Comparison of ENCODE assay signal across 11 mouse cellular contexts in genomic region chr11:68285754-68286141, GRCm38 (mm10).
DNase-seq lines count a peak whose midpoint lies in the region; ATAC-seq and TF ChIP-seq lines count a peak whose summit lies in the region.
"Had no signal": no experiment of that assay in that cellular context is flagged by ENCODE, and none has a peak within 500 bp of the region (broad histone marks: within the 10 kb centered on the region; RNA-seq: fewer than 3 reads in every experiment).

No protein-coding gene starts in this region.

- H3K9me3 ChIP-seq in forebrain, embryonic 10.5 days = no peaks in the 10 kb centered on the region
- H3K9me3 ChIP-seq in forebrain, embryonic 11.5 days (ENCODE audit: control insufficient read depth, low read length) = no peaks in the 10 kb centered on the region
- H3K9me3 ChIP-seq in hindbrain, embryonic 10.5 days = no peaks in the 10 kb centered on the region
- no peaks in the 10 kb centered on the region for H3K9me3 ChIP-seq in hindbrain, embryonic 14.5 days (ENCODE audit: control insufficient read depth, low read length)
- no peaks in the 10 kb centered on the region for H3K9me3 ChIP-seq in ES-Bruce4 (replicated peaks; ENCODE audit: control insufficient read depth, insufficient read depth, low read length, poor library complexity, severe bottlenecking)

- no peaks in the 10 kb centered on the region for H3K36me3 ChIP-seq in forebrain, embryonic 10.5 days (replicated peaks)
- no peaks in the 10 kb centered on the region for H3K36me3 ChIP-seq in forebrain, embryonic 11.5 days (ENCODE audit: control insufficient read depth, insufficient read depth, low read length)
- H3K36me3 ChIP-seq in hindbrain, embryonic 10.5 days = no peaks in the 10 kb centered on the region
- H3K36me3 ChIP-seq in hindbrain, embryonic 14.5 days (replicated peaks; ENCODE audit: control insufficient read depth, insufficient read depth) = no peaks in the 10 kb centered on the region
- no peaks in the 10 kb centered on the region for H3K36me3 ChIP-seq in ES-Bruce4 (ENCODE audit: control insufficient read depth, insufficient read depth, low read length, poor library complexity, severe bottlenecking)

- H3K27me3 ChIP-seq in forebrain, embryonic 10.5 days (ENCODE audit: poor library complexity, severe bottlenecking) = peaks cover 48% of the 10 kb centered on the region
- H3K27me3 ChIP-seq in forebrain, embryonic 11.5 days (ENCODE audit: control insufficient read depth, insufficient read depth, low read length) = no peaks in the 10 kb centered on the region
- peaks cover 39% of the 10 kb centered on the region for H3K27me3 ChIP-seq in hindbrain, embryonic 10.5 days (ENCODE audit: insufficient read depth, poor library complexity, severe bottlenecking)
- 0 out of 2 replicates have a peak, but pooled peaks cover 3% of the 10 kb centered on the region for H3K27me3 ChIP-seq in hindbrain, embryonic 14.5 days (ENCODE audit: control insufficient read depth, insufficient read depth, low read length)
- H3K27me3 ChIP-seq in ES-Bruce4 (ENCODE audit: control insufficient read depth, insufficient read depth, low read length, poor library complexity, severe bottlenecking) = no peaks in the 10 kb centered on the region

- no peak for ATAC-seq in forebrain, embryonic 11.5 days (replicated peaks; ENCODE audit: low FRiP score)
- no peak for ATAC-seq in hindbrain, embryonic 14.5 days (ENCODE audit: low FRiP score)

- H3K4me3 ChIP-seq in forebrain, embryonic 10.5 days = no peak overlapping the region
- H3K4me3 ChIP-seq in forebrain, embryonic 11.5 days (ENCODE audit: low read depth, low read length) = no peak overlapping the region
- H3K4me3 ChIP-seq in hindbrain, embryonic 10.5 days = no peak overlapping the region
- no peak overlapping the region for H3K4me3 ChIP-seq in hindbrain, embryonic 14.5 days (replicated peaks; ENCODE audit: low read length)
- no peak overlapping the region for H3K4me3 ChIP-seq in ES-Bruce4 (ENCODE audit: low read depth, low read length)
- H3K4me3 ChIP-seq: layer of hippocampus, adult 2 months had no signal

- H3K27ac ChIP-seq in forebrain, embryonic 10.5 days = peak overlapping the region; percentile 76
- no peak overlapping the region for H3K27ac ChIP-seq in forebrain, embryonic 11.5 days (ENCODE audit: low read depth, low read length)
- H3K27ac ChIP-seq in hindbrain, embryonic 10.5 days = peak overlapping the region; percentile 78
- H3K27ac ChIP-seq in hindbrain, embryonic 14.5 days = no peak overlapping the region
- H3K27ac ChIP-seq in ES-Bruce4 (ENCODE audit: insufficient read depth, low read length) = peak overlapping the region; percentile 22
- H3K27ac ChIP-seq: layer of hippocampus, adult 2 months; liver, embryonic 14.5 days had no signal

- H3K4me2 ChIP-seq in forebrain, embryonic 11.5 days (ENCODE audit: low read depth, low read length, severe bottlenecking) = no peak overlapping the region
- no peak overlapping the region for H3K4me2 ChIP-seq in hindbrain, embryonic 14.5 days (replicated peaks)

- H3K4me1 ChIP-seq in forebrain, embryonic 10.5 days = peaks cover 44% of the 10 kb centered on the region
- peaks cover 14% of the 10 kb centered on the region for H3K4me1 ChIP-seq in forebrain, embryonic 11.5 days (replicated peaks; ENCODE audit: control insufficient read depth, insufficient read depth, low read length)
- H3K4me1 ChIP-seq in hindbrain, embryonic 10.5 days (replicated peaks) = peaks cover 46% of the 10 kb centered on the region
- H3K4me1 ChIP-seq in hindbrain, embryonic 14.5 days (replicated peaks; ENCODE audit: control insufficient read depth, insufficient read depth, low read length) = peaks cover 4% of the 10 kb centered on the region; the same call in 1 of the 2 replicates
- H3K4me1 ChIP-seq in ES-Bruce4 (ENCODE audit: control insufficient read depth, insufficient read depth, low read length) = peaks cover 2% of the 10 kb centered on the region

- intact Hi-C loops in left cerebral cortex, postnatal 4 days (cut with DNase I) = no loop called here

- 0 out of 2 replicates have a peak, but pooled peaks have one; percentile 14 for TF ChIP-seq EP300 in ES-Bruce4 (IDR thresholded peaks at IDR 0.05; ENCODE audit: insufficient read depth, low read depth, low read length)

- TF ChIP-seq CTCF in ES-Bruce4 (IDR thresholded peaks at IDR 0.05; ENCODE audit: low read depth, low read length) = no peak

- no peak for TF ChIP-seq POLR2A in ES-Bruce4 (IDR thresholded peaks at IDR 0.05; ENCODE audit: insufficient read depth, low read length)

- no peak overlapping the region for H3K9ac ChIP-seq in forebrain, embryonic 11.5 days (ENCODE audit: low read length)
- no peak overlapping the region for H3K9ac ChIP-seq in hindbrain, embryonic 14.5 days
- no peak overlapping the region for H3K9ac ChIP-seq in ES-Bruce4 (ENCODE audit: low read depth, poor library complexity, severe bottlenecking)
- H3K9ac ChIP-seq: liver, embryonic 14.5 days had no signal

- no peak for DNase-seq in forebrain, embryonic 10.5 days (ENCODE audit: extremely low spot score, low spot score)
- DNase-seq in forebrain, embryonic 11.5 days (ENCODE audit: low spot score) = no peak
- DNase-seq in hindbrain, embryonic 10.5 days (ENCODE audit: low spot score) = no peak
- DNase-seq in hindbrain, embryonic 14.5 days (ENCODE audit: low spot score) = no peak
- DNase-seq in lung, postnatal 14 days = peak; percentile 35
- DNase-seq in left cerebral cortex, postnatal 4 days = no peak
- no peak for DNase-seq in right cerebral cortex, postnatal 14 days
- DNase-seq: cerebellum, postnatal 14 days had no signal

- 11% methylated on average over 3 of the region's 3 CpGs for WGBS in forebrain, embryonic 10.5 days
- 10% methylated on average over 3 of the region's 3 CpGs for WGBS in forebrain, embryonic 11.5 days
- WGBS in hindbrain, embryonic 10.5 days = 31% methylated on average over 3 of the region's 3 CpGs
- WGBS in hindbrain, embryonic 14.5 days = 46% methylated on average over 3 of the region's 3 CpGs

Comparison
In these comparisons a context has a peak if more than half of its experiments do, and no peak if none do; other contexts are left out.
1. H3K27ac ChIP-seq: peak in forebrain, embryonic 10.5 days (single experiment), hindbrain, embryonic 10.5 days (single experiment) and ES-Bruce4 (single experiment); none in forebrain, embryonic 11.5 days (single experiment) and hindbrain, embryonic 14.5 days (single experiment).